Mouse (Mus musculus) forebrain, embryonic 12.5 days (tissue): ENCODE results near the gene Socs3. TPM values are rescaled to one million over a fixed set of nuclear protein-coding genes. Genes with fewer than 3 reads are reported as not detected.

ENCODE experiments used
- ATAC-seq: fragments of 200-750 bp; cut with Nextera tagmentation; 2 replicates; pipeline ENCODE4 v1.8.0; 2017; ENCODE audit warnings: moderate TSS enrichment; ENCODE audit not compliant: low FRiP score
- H3K27ac ChIP-seq: fragments of 300-500 bp; sonication (generic); 2 replicates; pipeline ENCODE4 v1.5.1; 2016; ENCODE audit warnings: mild to moderate bottlenecking
- H3K27me3 ChIP-seq: fragments of 300-500 bp; sonication (generic); 2 replicates; pipeline ENCODE4 v1.6.1; 2016; ENCODE audit warnings: mild to moderate bottlenecking
- H3K36me3 ChIP-seq: fragments of 300-500 bp; sonication (generic); replicated peaks from 2 replicates; pipeline ENCODE4 v1.6.1; 2016; ENCODE audit warnings: mild to moderate bottlenecking
- H3K4me1 ChIP-seq: fragments of 300-500 bp; sonication (generic); 2 replicates; pipeline ENCODE4 v1.6.1; 2016
- H3K4me2 ChIP-seq: fragments of 300-500 bp; sonication (generic); 2 replicates; pipeline ENCODE4 v1.6.1; 2016; ENCODE audit warnings: mild to moderate bottlenecking, moderate library complexity
- H3K4me3 ChIP-seq: fragments of 300-500 bp; sonication (generic); replicated peaks from 2 replicates; pipeline ENCODE4 v1.5.1; 2016; ENCODE audit warnings: mild to moderate bottlenecking
- H3K9ac ChIP-seq: fragments of 300-500 bp; sonication (generic); 2 replicates; pipeline ENCODE4 v1.6.1; 2016; ENCODE audit warnings: mild to moderate bottlenecking
- H3K9me3 ChIP-seq: fragments of 300-500 bp; sonication (generic); 2 replicates; pipeline ENCODE4 v1.6.1; 2016
- WGBS: fragments of 180-500 bp; shearing (Covaris S2); methylation state at CpG from one replicate; pipeline ENCODE4 v1.1.7; 2016; 5-methylcytosine and 5-hydroxymethylcytosine counted together
- polyA plus RNA-seq: library from polyadenylated mRNA; unstranded; fragments of >200 nt; fragmentation: Nextera tagmentation; extraction: Ambion mirVana; gene quantifications from 2 replicates; pipeline ENCODE4 v1.2.1, GENCODE M21; 2016

The Socs3 gene
- polyA plus RNA-seq, 1 experiment from 2014 or later = 14.7 TPM

GRCm38 (mm10) chr11:117939741-117940285 lies 30.0 kb downstream of the Socs3 start:
- Histone ChIP-seq H3K9ac (peak overlapping the region; percentile 3), H3K4me1 (peaks cover 62% of the 10 kb centered on the region)

GRCm38 (mm10) chr11:117939004-117939730 lies 30.7 kb downstream of the Socs3 start:
- Histone ChIP-seq H3K9me3 (no peaks in the 10 kb centered on the region), H3K4me1 (peaks cover 69% of the 10 kb centered on the region), H3K4me3 (no peak overlapping the region), H3K9ac (no peak overlapping the region), H3K36me3 (no peaks in the 10 kb centered on the region), H3K27me3 (peaks cover 30% of the 10 kb centered on the region), H3K4me2 (peak overlapping the region; percentile 40; the same call in 1 of the 2 replicates), H3K27ac (peak overlapping the region; percentile 90)
- peak; percentile 42; the same call in 1 of the 2 replicates for ATAC-seq
- 29% methylated on average over 4 of the region's 4 CpGs for WGBS

More at GRCm38 (mm10) chr11:117939741-117940285, 30.0 kb downstream of the Socs3 start:
- H3K4me2 ChIP-seq = peak overlapping the region; percentile 40
- no peaks in the 10 kb centered on the region for H3K36me3 ChIP-seq
- H3K4me3 ChIP-seq = no peak overlapping the region
- peak overlapping the region; percentile 90 for H3K27ac ChIP-seq
- no peaks in the 10 kb centered on the region for H3K9me3 ChIP-seq
- ATAC-seq = peak; percentile 92
- H3K27me3 ChIP-seq = peaks cover 24% of the 10 kb centered on the region
- 1% methylated on average over 7 of the region's 7 CpGs for WGBS

GRCm38 (mm10) chr11:117936202-117936601 lies 33.6 kb downstream of the Socs3 start:
- Histone ChIP-seq H3K27me3 (peaks cover 58% of the 10 kb centered on the region), H3K36me3 (no peaks in the 10 kb centered on the region), H3K9ac (no peak overlapping the region), H3K9me3 (no peaks in the 10 kb centered on the region), H3K4me1 (peaks cover 78% of the 10 kb centered on the region), H3K4me3 (no peak overlapping the region), H3K27ac (0 out of 2 replicates have a peak overlapping the region, but pooled peaks have one; percentile 19), H3K4me2 (no peak overlapping the region; the same call in 1 of the 2 replicates)
- 44% methylated on average over 8 of the region's 8 CpGs for WGBS
- no peak for ATAC-seq

GRCm38 (mm10) chr11:117935616-117936015 lies 34.2 kb downstream of the Socs3 start:
- Histone ChIP-seq H3K9ac (no peak overlapping the region), H3K9me3 (no peaks in the 10 kb centered on the region), H3K4me2 (no peak overlapping the region), H3K27me3 (peaks cover 64% of the 10 kb centered on the region), H3K27ac (0 out of 2 replicates have a peak overlapping the region, but pooled peaks have one; percentile 19), H3K36me3 (no peaks in the 10 kb centered on the region), H3K4me3 (no peak overlapping the region), H3K4me1 (peaks cover 78% of the 10 kb centered on the region)
- ATAC-seq = no peak
- 68% methylated on average over 9 of the region's 9 CpGs for WGBS

- Histone ChIP-seq H3K36me3 (no peaks in the 10 kb centered on the region), H3K4me2 (no peak overlapping the region), H3K4me1 (peaks cover 74% of the 10 kb centered on the region), H3K9ac (peak overlapping the region; percentile 21; the same call in 1 of the 2 replicates), H3K27me3 (peaks cover 72% of the 10 kb centered on the region), H3K4me3 (no peak overlapping the region), H3K9me3 (no peaks in the 10 kb centered on the region), H3K27ac (no peak overlapping the region)
- no peak for ATAC-seq
- 64% methylated on average over 5 of the region's 5 CpGs for WGBS
Measured at GRCm38 (mm10) chr11:117934576-117935368, 35.1 kb downstream of the Socs3 start.

GRCm38 (mm10) chr11:117934168-117934567 lies 35.7 kb downstream of the Socs3 start:
- no peak overlapping the region for H3K4me3 ChIP-seq
- no peak overlapping the region for H3K4me2 ChIP-seq
- H3K27me3 ChIP-seq = peaks cover 78% of the 10 kb centered on the region
- 48% methylated on average over 2 of the region's 2 CpGs for WGBS
- H3K4me1 ChIP-seq = peaks cover 68% of the 10 kb centered on the region
- no peak for ATAC-seq
- no peak overlapping the region for H3K27ac ChIP-seq
- no peaks in the 10 kb centered on the region for H3K9me3 ChIP-seq
- H3K9ac ChIP-seq = no peak overlapping the region
- no peaks in the 10 kb centered on the region for H3K36me3 ChIP-seq

- Histone ChIP-seq H3K27me3 (peaks cover 81% of the 10 kb centered on the region), H3K4me1 (peaks cover 55% of the 10 kb centered on the region), H3K9ac (no peak overlapping the region), H3K4me3 (no peak overlapping the region), H3K36me3 (no peaks in the 10 kb centered on the region), H3K9me3 (no peaks in the 10 kb centered on the region), H3K27ac (no peak overlapping the region), H3K4me2 (no peak overlapping the region)
- 34% methylated on average over 4 of the region's 4 CpGs for WGBS
- ATAC-seq = no peak
Measured at GRCm38 (mm10) chr11:117932195-117932594, 37.7 kb downstream of the Socs3 start.

GRCm38 (mm10) chr11:117931576-117931975 lies 38.3 kb downstream of the Socs3 start:
- Histone ChIP-seq H3K4me2 (no peak overlapping the region), H3K27me3 (peaks cover 77% of the 10 kb centered on the region), H3K27ac (no peak overlapping the region), H3K9me3 (no peaks in the 10 kb centered on the region), H3K4me3 (no peak overlapping the region), H3K4me1 (peaks cover 54% of the 10 kb centered on the region), H3K36me3 (no peaks in the 10 kb centered on the region), H3K9ac (no peak overlapping the region)
- WGBS = 55% methylated on average over 6 of the region's 6 CpGs
- no peak for ATAC-seq

- H3K9ac ChIP-seq = peak overlapping the region; percentile 61
- peak; percentile 71 for ATAC-seq
- 2% methylated on average over 42 of the region's 48 CpGs for WGBS
- H3K36me3 ChIP-seq = no peaks in the 10 kb centered on the region
- H3K9me3 ChIP-seq = no peaks in the 10 kb centered on the region
- peaks cover 46% of the 10 kb centered on the region for H3K4me1 ChIP-seq
- H3K4me3 ChIP-seq = peak overlapping the region; percentile 43
- H3K4me2 ChIP-seq = peak overlapping the region; percentile 90
- H3K27ac ChIP-seq = no peak overlapping the region
- peaks cover 71% of the 10 kb centered on the region for H3K27me3 ChIP-seq
Measured at GRCm38 (mm10) chr11:117930781-117931338, 39.0 kb downstream of the Socs3 start.

- H3K4me3 ChIP-seq = no peak overlapping the region
- no peaks in the 10 kb centered on the region for H3K9me3 ChIP-seq
- no peak overlapping the region for H3K9ac ChIP-seq
- 8% methylated on average over 1 of the region's 1 CpGs for WGBS
- no peak overlapping the region for H3K27ac ChIP-seq
- no peak overlapping the region for H3K4me2 ChIP-seq
- peaks cover 12% of the 10 kb centered on the region for H3K4me1 ChIP-seq
- peaks cover 20% of the 10 kb centered on the region for H3K27me3 ChIP-seq
- 0 out of 2 replicates have a peak, but pooled peaks have one; percentile 17 for ATAC-seq
- no peaks in the 10 kb centered on the region for H3K36me3 ChIP-seq
Measured at GRCm38 (mm10) chr11:117925541-117925940, 44.3 kb downstream of the Socs3 start.

- no peak for ATAC-seq
- Histone ChIP-seq H3K9me3 (no peaks in the 10 kb centered on the region), H3K27me3 (peaks cover 11% of the 10 kb centered on the region), H3K4me2 (no peak overlapping the region), H3K27ac (no peak overlapping the region), H3K4me3 (no peak overlapping the region), H3K4me1 (peaks cover 10% of the 10 kb centered on the region; the same call in 1 of the 2 replicates), H3K36me3 (no peaks in the 10 kb centered on the region), H3K9ac (no peak overlapping the region)
- 83% methylated on average over 6 of the region's 6 CpGs for WGBS
Measured at GRCm38 (mm10) chr11:117924466-117924865, 45.4 kb downstream of the Socs3 start.

GRCm38 (mm10) chr11:117923279-117923678 lies 46.6 kb downstream of the Socs3 start:
- no peaks in the 10 kb centered on the region for H3K36me3 ChIP-seq
- H3K9ac ChIP-seq = no peak overlapping the region
- no peak for ATAC-seq
- H3K27me3 ChIP-seq = peaks cover 5% of the 10 kb centered on the region; the same call in 1 of the 2 replicates
- no peaks in the 10 kb centered on the region for H3K9me3 ChIP-seq
- 88% methylated on average over 11 of the region's 11 CpGs for WGBS
- H3K4me1 ChIP-seq = peaks cover 16% of the 10 kb centered on the region; the same call in 1 of the 2 replicates
- no peak overlapping the region for H3K4me2 ChIP-seq
- no peak overlapping the region for H3K27ac ChIP-seq
- H3K4me3 ChIP-seq = no peak overlapping the region
